Mouse (Mus musculus): ENCODE measurements around the gene Wfdc5.
A peak's percentile ranks its signal among the peaks of the same experiment; 100 is the strongest.
"Not testable (repeated sequence)": the region's sequence is repeated elsewhere in the genome, so short reads cannot be mapped to it uniquely, and the experiment has no call there.

Gene Wfdc5

GRCm38 (mm10) chr2:164182692-164183255 lies at the start of gene Wfdc5:
TSS of gene Wfdc5 (minus strand) at chr2:164182742.
- DNase-seq (ENCODE audit: low spot score in 2 of 2), result no peak

- DNase-seq (ENCODE audit: low spot score in 2 of 2), result no peak
Observed at GRCm38 (mm10) chr2:164228361-164229070, 46.0 kb upstream of the Wfdc5 start.

- no peak for DNase-seq (ENCODE audit: low spot score in 2 of 2)
Observed at GRCm38 (mm10) chr2:164221522-164221921, 39.0 kb upstream of the Wfdc5 start, which contains the start of gene Wfdc15b. TSS of gene Wfdc15b (minus strand) at chr2:164221660.

GRCm38 (mm10) chr2:164219295-164219694 lies 36.8 kb upstream of the Wfdc5 start:
- DNase-seq (ENCODE audit: low spot score in 2 of 2), result no peak

GRCm38 (mm10) chr2:164212711-164213110 lies 30.2 kb upstream of the Wfdc5 start:
- no peak for DNase-seq (ENCODE audit: low spot score in 2 of 2)

GRCm38 (mm10) chr2:164210892-164211291 lies 28.4 kb upstream of the Wfdc5 start:
- DNase-seq (ENCODE audit: low spot score in 2 of 2), result no peak

- DNase-seq (ENCODE audit: low spot score in 2 of 2), result no peak
Observed at GRCm38 (mm10) chr2:164206676-164207075, 24.1 kb upstream of the Wfdc5 start.

- DNase-seq (ENCODE audit: low spot score in 2 of 2), result not testable (repeated sequence)
Observed at GRCm38 (mm10) chr2:164206011-164206410, 23.5 kb upstream of the Wfdc5 start.

- DNase-seq (ENCODE audit: low spot score in 2 of 2), result no peak
Observed at GRCm38 (mm10) chr2:164199626-164200327, 17.2 kb upstream of the Wfdc5 start, which contains the start of gene Wfdc15a. TSS of gene Wfdc15a (minus strand) at chr2:164200130.

GRCm38 (mm10) chr2:164196700-164196990 lies 14.1 kb upstream of the Wfdc5 start:
- no peak for DNase-seq (ENCODE audit: low spot score in 2 of 2)

- DNase-seq (ENCODE audit: low spot score in 2 of 2), result no peak
Observed at GRCm38 (mm10) chr2:164195971-164196699, 13.6 kb upstream of the Wfdc5 start.

GRCm38 (mm10) chr2:164194959-164195630 lies 12.6 kb upstream of the Wfdc5 start:
- no peak for DNase-seq (ENCODE audit: low spot score in 2 of 2)

- DNase-seq (ENCODE audit: low spot score in 2 of 2), result no peak
Observed at GRCm38 (mm10) chr2:164192279-164192678, 9.7 kb upstream of the Wfdc5 start.

- no peak for DNase-seq (ENCODE audit: low spot score in 2 of 2)
Observed at GRCm38 (mm10) chr2:164190576-164190975, 8.0 kb upstream of the Wfdc5 start, which contains the start of gene Wfdc12. TSS of gene Wfdc12 (minus strand) at chr2:164190608.

GRCm38 (mm10) chr2:164188722-164189121 lies 6.2 kb upstream of the Wfdc5 start:
- DNase-seq (ENCODE audit: low spot score in 2 of 2), result no peak

GRCm38 (mm10) chr2:164184145-164184719 lies 1.7 kb upstream of the Wfdc5 start:
- no peak for DNase-seq (ENCODE audit: low spot score in 2 of 2)

- DNase-seq (ENCODE audit: low spot score in 2 of 2), result no peak
Observed at GRCm38 (mm10) chr2:164183340-164183739, 798 bp upstream of the Wfdc5 start.

GRCm38 (mm10) chr2:164180770-164181169 lies 1.8 kb downstream of the Wfdc5 start:
- DNase-seq (ENCODE audit: low spot score in 2 of 2), result no peak

- DNase-seq (ENCODE audit: low spot score in 2 of 2), result peak in 1 of 2 experiments; percentile 46
Observed at GRCm38 (mm10) chr2:164180124-164180523, 2.4 kb downstream of the Wfdc5 start.

- DNase-seq (ENCODE audit: low spot score in 2 of 2), result no peak
Observed at GRCm38 (mm10) chr2:164177831-164178230, 4.7 kb downstream of the Wfdc5 start.

GRCm38 (mm10) chr2:164175850-164176249 lies 6.7 kb downstream of the Wfdc5 start:
- no peak for DNase-seq (ENCODE audit: low spot score in 2 of 2)
